Mouse (Mus musculus): ENCODE results near the gene Zfp385c.

The Zfp385c gene

DNA sequence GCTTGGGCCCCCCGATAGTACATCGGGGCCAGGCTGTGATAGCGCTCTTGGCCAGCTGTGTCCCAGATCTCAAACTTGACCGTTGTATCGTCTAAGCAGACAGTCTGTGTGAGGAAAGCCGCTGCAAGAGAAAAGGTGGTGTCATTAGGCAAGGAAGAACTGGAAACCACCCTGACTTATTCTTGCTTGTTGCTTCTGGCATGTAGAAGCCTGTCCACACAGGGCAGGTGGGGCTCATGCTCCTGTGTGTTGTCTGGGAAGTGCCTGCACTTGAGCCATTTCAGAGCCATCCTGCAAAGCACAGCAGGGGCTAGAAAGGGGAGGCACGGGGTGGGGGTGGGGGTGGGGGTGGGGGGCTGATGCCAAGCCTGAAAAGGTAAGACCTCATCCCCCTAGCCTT lies 26.2 kb upstream of the Zfp385c start:
- in situ Hi-C loops (cut with MboI, MseI): no loop called here

DNA sequence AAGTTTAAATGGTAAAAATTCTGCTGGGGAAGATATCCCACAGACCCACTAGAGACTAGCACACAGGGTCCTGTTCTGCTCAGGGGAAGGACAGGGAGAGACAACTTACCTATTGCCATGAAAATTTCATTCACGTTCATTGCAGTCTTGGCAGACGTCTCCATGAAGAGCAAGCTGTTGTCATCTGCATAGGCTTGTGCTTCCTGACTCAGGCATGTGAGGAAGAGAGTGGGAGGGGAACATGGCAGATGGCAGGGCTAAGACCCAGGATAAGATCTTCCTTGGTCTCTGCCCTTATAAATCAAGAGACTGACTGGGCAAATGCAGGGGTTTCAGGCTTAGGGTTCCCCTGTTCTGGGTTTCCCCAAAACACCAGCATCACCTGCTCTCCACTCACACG lies 24.4 kb upstream of the Zfp385c start:
- in situ Hi-C loops (cut with MboI, MseI): no loop called here

DNA sequence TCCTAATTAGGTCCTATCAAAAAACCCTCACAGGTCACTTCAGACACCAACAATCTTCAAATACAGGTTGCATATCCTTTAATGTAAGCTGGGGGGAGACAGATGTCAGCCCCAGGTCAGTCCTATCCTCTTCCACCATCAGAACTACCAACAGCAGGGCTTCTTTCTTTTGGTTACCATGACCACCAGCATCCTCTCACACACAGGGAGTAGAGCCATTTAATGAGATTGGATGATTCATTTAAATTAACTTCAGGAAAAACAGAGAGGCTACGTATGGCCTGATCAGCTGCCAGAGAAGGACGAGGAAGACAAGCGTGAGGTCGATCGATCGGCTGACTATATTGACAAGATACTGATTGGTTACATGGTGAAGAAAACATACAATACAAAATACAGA lies 22.7 kb upstream of the Zfp385c start:
- in situ Hi-C loops (cut with MboI, MseI): no loop called here

DNA sequence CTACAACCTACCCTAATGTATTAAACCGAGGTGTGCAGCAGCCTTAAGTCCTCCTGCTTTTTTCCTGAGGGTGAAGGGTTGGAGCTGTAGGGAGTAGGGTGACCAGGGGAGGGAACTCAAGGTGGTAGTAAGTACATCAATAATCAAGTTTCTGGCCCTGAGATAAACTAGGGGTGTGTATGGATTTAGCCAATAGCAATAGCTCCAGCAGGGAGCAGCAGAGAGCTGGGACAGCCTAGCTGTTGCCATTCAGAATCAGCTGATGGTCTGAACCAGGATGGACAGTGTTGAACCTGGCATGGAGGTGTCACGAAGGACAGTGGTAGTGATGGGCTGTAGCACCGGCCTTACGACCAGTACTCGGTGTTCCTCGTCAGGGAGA lies 22.3 kb upstream of the Zfp385c start:
- in situ Hi-C loops (cut with MboI, MseI): no loop called here

DNA sequence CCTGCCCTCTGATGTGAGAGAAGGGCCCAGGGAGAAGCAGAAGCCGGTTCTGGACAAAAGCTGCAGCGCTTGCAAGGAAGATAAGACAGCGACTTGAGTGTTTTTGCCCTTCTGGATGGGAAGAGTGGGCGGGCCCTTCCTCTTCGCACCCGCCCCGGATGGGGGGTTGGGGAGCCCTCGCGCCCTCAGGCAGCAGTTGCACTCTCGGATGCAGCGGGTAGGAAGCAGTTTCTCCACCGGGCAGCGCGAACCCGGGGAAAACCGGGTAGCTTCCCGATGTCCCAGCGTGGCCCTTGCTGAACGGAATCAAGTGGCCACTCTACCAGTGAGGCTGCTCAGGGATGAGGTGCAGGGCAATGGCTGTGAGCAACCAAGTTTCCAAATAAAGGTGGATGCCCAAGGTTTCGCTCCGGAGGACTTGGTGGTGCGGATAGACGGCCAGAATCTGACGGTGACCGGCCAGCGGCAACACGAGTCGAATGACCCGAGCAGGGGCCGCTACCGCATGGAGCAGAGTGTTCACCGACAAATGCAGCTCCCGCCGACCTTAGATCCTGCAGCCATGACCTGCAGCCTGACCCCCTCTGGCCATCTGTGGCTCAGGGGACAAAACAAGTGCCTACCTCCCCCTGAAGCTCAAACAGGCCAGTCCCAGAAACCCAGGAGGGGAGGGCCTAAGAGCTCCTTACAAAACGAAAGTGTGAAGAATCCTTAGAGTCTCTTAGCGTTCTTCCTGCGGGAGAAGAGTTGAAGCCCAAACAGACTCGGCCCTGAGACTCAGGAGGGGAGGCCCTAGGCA lies 21.7 kb upstream of the Zfp385c start, which contains the start of gene Hspb9:
Gene Hspb9 (plus strand): TSS at position 116 of the 799 bp plus-strand sequence.
- in situ Hi-C loops (cut with MboI, MseI): no loop called here

DNA sequence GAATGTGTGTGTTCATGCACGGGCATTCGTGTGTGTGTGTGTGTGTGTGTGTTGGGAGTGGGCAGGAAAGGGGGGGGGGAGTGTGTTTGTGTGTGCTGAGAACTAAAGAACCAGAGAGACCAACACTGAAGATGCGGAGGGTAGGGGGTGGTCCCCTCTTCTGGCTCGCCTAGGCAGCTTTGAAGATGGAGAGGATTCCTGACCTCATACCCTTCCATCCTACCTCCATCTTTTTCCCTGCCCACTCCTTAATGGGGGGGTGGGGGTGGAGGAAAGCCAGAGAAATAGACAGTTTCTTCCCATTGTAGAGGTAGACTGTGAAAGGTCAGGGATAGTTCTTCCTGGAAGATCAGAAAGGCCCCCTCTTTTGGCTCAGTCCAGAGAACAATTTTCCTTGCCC lies 20.9 kb upstream of the Zfp385c start:
- in situ Hi-C loops (cut with MboI, MseI): no loop called here

DNA sequence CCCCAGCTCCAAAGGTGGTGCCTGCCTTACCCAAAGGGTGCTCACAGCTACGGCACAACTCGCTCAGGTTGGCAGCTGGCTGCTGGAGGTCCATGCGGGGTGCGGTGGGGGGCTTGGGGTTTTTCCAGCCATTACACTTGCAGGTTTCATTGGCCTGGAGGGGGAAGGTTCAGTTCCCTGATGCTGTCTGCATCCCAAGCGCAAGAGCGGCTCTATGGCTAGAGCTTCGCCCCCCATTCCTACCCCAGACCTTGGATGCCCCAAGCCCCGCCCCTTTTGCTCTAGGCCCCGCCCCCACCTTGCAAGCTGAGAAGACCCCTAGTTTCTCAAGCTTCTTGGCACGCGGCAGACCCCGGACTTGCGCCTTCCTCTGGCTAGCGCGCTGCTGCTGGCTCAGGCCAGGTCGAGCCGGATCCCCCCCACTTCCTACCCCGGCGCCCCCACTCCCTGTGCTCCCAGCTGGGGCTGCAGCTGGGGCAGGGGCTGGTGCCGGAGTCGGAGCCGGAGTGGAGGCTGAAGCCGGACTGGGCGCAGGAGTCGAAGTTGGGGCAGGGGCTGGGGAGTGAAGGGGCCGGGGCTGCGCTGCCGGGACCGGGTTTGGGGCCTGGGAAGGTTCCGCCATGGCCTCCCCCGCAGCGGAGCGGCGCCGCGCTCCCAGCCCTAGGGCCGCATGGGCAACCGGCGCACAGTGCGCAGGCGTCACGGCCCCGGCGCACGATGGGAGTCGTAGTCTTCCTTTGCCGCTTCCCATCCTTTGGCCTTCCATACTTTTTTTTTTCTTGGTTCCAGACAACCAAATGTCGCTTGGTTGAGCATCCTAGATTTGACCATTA lies 19.7 kb upstream of the Zfp385c start, which contains the start of gene Kat2a:
Gene Kat2a (minus strand): TSS at position 683 of the 833 bp plus-strand sequence.
- in situ Hi-C loops (cut with MboI, MseI): no loop called here

DNA sequence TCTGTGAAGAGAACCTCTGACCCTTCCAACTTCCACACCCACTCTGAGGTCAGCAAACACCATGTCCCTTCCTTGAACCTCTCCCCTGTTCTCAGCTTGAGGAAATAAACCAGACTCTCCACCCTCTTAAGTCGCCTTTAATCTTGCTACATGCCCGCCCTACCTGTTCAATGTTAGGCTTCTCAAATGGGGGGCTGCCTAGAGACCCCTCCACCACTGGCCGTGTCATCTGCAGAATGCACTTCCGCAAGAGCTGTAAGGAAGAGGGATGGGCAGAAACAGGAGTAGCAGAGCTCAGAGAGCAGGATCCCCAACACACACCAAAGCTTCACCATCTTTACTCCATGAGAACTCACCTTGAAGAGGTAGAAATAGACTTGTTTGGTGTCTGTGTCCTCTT lies 18.7 kb upstream of the Zfp385c start:
- in situ Hi-C loops (cut with MboI, MseI): no loop called here

DNA sequence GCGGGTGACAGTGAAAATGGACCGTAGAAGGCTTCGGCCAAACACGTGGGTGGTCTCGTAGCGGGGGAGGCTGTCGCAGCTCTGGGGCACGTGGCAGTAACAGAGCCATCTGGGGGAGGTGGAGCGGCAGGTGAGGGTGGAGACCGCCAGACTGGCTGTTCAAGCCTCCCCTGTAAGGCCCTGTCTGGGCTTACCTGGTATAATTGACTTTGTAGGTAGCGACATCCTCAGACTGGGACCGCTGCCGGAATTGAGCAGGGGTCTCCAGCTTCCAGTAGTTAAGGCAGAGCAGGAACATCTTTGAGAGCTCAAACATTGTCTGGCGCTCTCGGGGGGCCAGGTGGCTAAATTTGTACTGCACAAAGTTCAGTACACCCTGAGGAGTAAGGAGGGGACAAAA lies 18.3 kb upstream of the Zfp385c start:
- in situ Hi-C loops (cut with MboI, MseI): no loop called here

DNA sequence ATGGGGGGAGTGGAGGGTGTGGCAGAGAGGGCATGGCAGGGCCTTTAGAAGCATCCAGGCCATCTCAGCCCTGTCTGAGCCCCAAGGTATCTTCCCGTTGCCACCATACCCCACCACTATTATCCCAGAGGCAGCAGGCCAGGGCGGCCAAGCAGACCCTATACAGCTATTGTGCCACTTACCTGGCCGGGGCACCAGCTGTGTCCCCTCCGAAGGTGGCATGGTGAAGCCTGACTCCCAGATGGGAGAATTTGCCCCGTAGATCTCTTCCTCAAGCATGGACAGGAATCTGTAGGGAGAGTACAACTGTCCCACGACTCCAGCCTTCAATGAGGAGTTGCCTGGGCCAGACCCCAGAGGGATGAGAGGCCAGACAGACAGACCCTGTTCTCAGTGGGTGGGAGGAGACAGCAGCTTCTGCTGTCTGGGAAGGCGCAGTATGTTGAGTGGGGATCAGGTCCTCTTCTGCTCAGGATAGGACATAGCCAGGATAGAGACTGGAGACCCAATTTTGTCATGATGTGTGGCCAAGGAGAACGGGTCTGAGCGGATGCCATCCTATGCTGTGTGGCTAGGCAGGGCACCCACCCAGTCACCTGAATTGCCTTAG lies 17.1 kb upstream of the Zfp385c start:
- in situ Hi-C loops (cut with MboI, MseI): loop anchor here (5.0 kb wide), 2 partner anchors 63 to 142 kb away; partner anchors contain the start of gene Ghdc

DNA sequence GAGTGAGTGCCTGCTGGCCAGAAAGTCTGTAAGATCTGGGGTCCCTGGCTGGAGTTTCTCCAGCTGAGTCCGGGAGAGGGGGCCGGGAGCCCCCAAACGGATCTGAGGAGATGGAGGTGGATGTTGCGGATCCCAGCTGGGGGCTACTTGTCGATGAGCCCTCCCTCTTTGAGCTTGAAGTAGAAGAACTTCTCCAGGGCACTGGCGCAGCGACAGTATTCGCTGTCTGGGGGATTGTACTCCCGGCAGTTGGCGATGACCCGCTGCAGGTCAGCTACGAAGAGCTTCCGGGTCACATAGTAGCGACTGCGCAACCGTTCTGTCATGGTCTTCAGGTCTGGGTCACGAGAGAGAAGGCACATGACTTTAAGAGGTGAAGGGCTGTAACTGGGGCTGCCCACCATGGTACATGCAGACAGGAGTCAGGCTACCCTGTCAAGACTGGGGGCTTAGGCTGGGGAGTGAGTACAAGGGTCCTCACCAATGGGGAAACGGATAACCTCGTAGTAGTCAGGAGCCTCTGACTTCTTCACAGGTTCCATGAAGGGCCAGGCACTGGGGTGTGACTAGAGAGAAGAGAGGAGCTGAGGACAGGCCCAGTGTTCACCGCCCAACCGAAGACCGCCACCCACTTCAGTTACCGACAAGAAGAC lies 13.0 kb upstream of the Zfp385c start:
- in situ Hi-C loops (cut with MboI, MseI): loop anchor here (5.0 kb wide), 2 partner anchors 67 to 138 kb away; partner anchors contain the start of gene Ghdc

DNA sequence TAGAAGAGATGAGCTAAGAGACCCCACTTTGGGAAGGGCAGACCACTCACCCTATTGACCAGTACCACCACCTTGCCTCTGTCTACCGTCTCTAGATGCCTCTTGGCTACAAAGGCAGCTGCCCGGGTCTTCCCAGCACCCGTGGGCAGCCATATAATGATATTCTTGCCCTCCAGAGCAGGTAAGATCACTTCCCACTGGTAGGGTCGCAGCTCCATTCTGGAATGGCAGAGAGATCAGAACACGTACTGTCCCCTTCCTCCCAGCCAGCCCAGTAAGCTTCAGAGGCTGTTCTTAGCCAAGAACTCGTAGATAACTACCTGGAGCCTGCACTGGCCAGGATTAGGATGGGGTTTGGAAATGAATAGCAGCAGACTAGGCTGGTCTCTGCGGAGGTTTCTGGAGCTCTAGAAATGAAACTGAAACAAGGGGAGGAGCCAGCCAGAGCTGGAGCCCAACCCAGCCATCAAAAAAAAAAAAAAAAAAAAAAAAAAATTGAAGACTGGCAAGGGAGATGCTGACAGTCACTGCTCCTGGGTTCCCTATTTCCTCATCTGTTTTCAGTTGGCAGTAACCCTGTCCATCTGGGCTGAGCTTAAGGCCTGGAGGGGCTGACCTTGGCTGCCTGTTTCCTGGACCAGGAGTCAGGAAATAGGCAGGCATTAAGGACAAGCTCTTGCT lies 11.7 kb upstream of the Zfp385c start, which contains the start of gene Dhx58:
Gene Dhx58 (minus strand): TSS at position 421 of the 681 bp plus-strand sequence.
- in situ Hi-C loops (cut with MboI, MseI): no loop called here

DNA sequence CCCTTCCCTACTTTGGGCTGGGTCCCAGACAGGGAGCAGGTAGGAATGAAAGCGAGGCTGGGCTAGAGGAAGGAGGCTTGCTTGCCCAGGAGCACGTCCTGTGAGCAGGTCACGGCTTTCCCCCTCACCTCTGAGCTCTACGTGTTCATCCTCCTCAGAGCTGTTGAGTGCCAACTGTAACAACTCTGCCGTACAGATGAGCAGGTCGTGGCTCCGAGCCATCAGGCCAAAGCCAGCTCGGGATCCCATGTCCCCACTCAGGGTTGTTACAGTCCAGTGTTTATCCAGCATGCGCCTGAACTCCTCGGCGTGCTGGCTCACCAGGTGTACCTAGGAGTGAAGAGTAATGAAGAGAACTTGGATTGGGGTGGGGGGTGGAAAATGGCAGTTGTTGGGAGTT lies 11.1 kb upstream of the Zfp385c start:
- in situ Hi-C loops (cut with MboI, MseI): no loop called here

DNA sequence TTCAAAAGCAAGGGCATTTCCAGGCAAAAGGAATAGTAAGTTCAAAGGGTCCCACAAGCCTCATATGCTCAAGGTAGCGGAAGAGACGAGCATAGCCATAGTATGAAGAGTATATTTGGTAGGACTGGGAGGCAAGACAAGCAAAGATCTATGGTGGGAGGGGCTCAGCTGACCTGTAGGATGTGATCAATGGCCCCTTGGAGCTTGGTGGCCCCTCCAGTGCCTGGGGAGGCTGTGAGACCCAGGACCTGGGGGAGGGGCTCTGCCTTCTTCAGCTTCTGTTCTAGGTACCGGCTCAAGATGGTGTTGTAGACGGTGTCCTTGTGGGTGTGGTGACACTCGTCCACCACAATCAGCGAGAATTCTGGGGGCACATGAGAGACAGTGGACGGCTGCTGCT lies 10.7 kb upstream of the Zfp385c start:
- in situ Hi-C loops (cut with MboI, MseI): no loop called here

DNA sequence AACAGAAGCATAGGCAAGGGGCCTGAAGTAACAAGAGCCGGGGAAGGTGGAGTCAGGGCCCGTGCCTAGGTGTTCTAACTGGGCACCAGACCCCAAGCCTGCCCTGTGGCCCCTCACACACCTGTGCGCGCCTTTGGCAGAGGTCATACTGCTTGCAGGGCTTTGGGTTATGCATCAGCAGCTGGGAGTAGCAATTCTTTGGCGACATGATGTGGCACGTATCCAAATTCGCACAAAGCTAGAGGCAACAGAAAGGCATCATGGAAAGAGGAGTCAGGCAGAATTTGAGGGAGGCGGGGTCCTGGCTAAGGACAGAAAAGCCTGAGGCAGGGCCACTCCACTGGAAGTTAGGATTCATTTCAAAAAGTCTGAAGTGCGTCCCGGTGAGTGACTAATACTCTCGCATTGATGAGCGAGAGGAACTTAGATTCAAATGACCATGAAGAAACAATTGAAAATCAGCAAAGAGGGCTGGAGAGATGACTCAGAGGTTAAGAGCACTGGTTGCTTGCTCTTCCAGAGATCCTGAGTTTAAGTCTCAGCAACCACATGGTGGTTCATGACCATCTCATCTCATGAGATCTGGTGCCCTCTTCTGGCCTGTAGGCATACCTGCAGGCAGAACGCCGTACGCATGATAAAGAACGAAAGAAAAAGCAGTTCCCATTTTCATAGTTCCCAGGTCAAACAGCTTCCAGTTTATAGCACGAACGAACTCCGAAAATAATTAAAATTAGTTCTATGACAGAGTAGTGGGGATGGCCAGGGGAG lies 10.0 kb upstream of the Zfp385c start:
- in situ Hi-C loops (cut with MboI, MseI): no loop called here

DNA sequence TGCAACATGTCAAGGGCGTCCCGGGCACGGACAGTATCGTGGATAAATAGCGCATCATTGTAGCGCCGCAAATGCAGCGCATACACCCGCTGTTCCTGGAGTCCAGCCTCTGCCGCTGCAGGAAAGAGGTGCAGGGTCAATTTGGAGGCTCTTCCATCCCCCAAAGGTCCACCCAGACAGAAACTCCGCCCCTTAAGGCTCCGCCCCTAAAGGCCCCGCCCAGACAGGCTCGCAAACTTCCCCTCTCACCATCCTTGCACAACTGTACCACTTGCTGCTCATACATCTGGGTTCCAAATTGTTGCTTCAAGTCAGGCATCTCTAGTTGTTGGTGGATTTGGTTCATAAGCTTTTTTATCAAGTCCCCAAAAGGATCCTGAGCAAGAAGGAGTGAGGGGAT lies 9.0 kb upstream of the Zfp385c start:
- in situ Hi-C loops (cut with MboI, MseI): no loop called here

DNA sequence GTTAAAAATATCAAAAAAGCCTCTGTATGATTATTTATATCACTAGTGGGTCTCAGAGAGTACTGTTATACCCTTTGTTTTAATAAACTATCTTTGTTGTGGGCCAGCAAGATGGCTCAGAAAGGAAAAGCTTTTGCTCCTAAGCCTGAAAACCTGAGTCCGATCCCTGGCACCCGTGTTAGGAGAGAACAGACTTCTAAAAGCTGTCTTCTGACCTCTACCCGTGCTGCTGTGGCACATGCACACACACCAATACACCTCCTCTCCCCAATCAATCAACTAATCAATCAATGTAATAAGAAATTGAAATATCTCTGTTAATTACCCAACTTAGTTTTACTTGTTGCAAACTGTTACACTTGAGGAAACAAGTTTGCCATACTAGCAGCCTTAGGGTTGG lies 8.5 kb upstream of the Zfp385c start:
- in situ Hi-C loops (cut with MboI, MseI): no loop called here

DNA sequence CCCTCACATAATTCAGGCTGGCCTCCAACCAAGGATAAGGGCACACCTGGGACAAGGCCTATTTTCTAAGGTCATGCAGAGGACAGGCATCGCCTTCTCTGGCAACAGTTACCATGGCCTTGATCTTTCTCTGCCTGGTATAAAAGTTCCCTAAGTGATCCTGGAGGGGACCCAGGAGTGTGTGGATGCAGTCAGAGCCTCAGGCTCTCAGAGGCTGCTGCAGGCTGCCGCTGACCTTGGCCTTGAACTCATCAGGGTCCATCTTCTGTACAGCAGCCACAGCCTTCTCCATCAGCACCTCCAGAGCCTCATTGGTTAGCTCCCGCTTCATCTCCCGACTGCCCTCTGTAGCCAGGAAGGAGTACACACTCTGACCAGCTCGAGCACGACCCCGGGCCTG lies 5.7 kb upstream of the Zfp385c start:
- in situ Hi-C loops (cut with MboI, MseI): no loop called here

DNA sequence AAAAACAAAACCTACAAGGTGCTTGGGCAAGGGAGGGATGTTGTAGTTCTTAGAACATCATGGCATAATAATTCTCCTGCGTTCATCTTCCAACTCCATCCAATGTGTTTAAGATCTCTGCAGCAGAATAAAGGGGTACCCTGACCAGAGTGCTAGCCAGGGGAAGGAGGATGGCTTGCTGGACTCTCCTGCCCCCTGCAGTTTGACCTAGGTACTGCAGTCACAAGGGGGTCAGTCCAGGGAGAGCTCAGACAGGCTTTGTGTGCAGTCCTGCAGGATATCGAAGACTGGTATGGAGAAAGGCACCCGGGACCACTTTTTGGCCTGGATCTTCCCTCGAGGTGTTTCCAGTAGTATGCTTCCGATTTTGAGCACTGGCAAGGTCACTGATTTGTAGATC lies 2.7 kb upstream of the Zfp385c start:
- in situ Hi-C loops (cut with MboI, MseI): no loop called here

DNA sequence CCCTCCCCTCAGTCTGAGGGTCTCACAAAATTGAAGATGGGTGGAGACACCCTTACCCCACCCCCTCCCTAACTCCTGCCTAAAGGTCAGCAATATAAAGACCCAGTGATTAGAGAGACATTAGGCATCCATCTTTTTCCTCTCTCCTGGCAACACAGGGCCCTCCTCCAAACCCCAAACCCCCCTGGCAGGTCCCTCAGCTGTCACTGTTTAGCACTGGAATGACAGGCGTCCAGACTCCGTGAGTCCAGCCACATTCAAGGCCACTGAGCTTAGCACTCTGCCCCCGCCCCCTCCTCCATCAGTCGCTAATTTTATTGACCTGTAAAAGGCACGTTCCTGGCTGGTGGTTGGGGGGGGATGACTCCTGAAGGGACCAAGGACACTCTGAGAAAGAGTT lies 899 bp upstream of the Zfp385c start:
- in situ Hi-C loops (cut with MboI, MseI): no loop called here
